Mouse (Mus musculus) myocyte (in vitro differentiated cells): ENCODE data around the gene Senp2.

Source experiments
- E2F4 ChIP-seq: IDR thresholded peaks from one replicate; pipeline ENCODE4 v1.6.1; 2011; ENCODE audit warnings: mild to moderate bottlenecking, control low read depth, moderate library complexity; ENCODE audit not compliant: insufficient read depth
- MAX ChIP-seq: IDR thresholded peaks from one replicate; pipeline ENCODE4 v1.6.1; 2011; ENCODE audit warnings: low read depth, mild to moderate bottlenecking, control low read depth
- MYOD1 ChIP-seq, 3 experiments: IDR thresholded peaks; one replicate each; pipeline ENCODE4 v1.6.1; 2011; ENCODE audit warnings: control low read depth in 2 of 3, low read depth in 2 of 3, mild to moderate bottlenecking in 2 of 3, moderate library complexity in 1 of 3; ENCODE audit not compliant: insufficient read length in 2 of 3, control insufficient read depth in 1 of 3
- POLR2A ChIP-seq: IDR thresholded peaks from one replicate; pipeline ENCODE4 v1.6.1; 2011; ENCODE audit warnings: low read depth, mild to moderate bottlenecking, control low read depth, moderate library complexity; ENCODE audit not compliant: insufficient read length
- REST ChIP-seq: IDR thresholded peaks from one replicate; pipeline ENCODE4 v1.6.1; 2011; ENCODE audit warnings: mild to moderate bottlenecking, control low read depth, moderate library complexity; ENCODE audit not compliant: insufficient read depth, insufficient read length
- TCF12 ChIP-seq: IDR thresholded peaks from one replicate; pipeline ENCODE4 v1.6.1; 2011; ENCODE audit warnings: mild to moderate bottlenecking, control low read depth; ENCODE audit not compliant: poor library complexity, insufficient read depth, severe bottlenecking
- TCF3 ChIP-seq: IDR thresholded peaks from one replicate; pipeline ENCODE4 v1.6.1; 2011; ENCODE audit warnings: low read depth, control low read depth; ENCODE audit not compliant: insufficient read length
- USF1 ChIP-seq: IDR thresholded peaks from one replicate; pipeline ENCODE4 v1.6.1; 2011; ENCODE audit warnings: low read depth, mild to moderate bottlenecking, control low read depth, moderate library complexity

GRCm38 (mm10) chr16:22015569-22015968 is 6.3 kb downstream of the Senp2 start:
- TF ChIP-seq POLR2A, result no peak
- no peak for TF ChIP-seq USF1
- TF ChIP-seq REST, result no peak
- TF ChIP-seq TCF12, result no peak
- TF ChIP-seq MAX, result no peak
- no peak for TF ChIP-seq TCF3
- TF ChIP-seq E2F4, result no peak
- no peak for TF ChIP-seq MYOD1 (IDR thresholded peaks at IDR 0.05; ENCODE audit: control insufficient read depth in 1 of 3, insufficient read length in 2 of 3, low read depth in 2 of 3)
